In genomic region chr15:85303976-85304375, GRCm38 (mm10) we compare ENCODE assay signal across 24 mouse cellular contexts. TPM values are rescaled to one million over a fixed set of nuclear protein-coding genes. Genes with fewer than 3 reads are reported as not detected.
DNase-seq lines count a peak whose midpoint lies in the region; ATAC-seq lines count a peak whose summit lies in the region.
"Had no signal": no experiment of that assay in that cellular context is flagged by ENCODE, and none has a peak within 500 bp of the region (broad histone marks: within the 10 kb centered on the region; RNA-seq: fewer than 3 reads in every experiment).

No protein-coding gene starts in this region.

- H3K36me3 ChIP-seq in neural tube, embryonic 11.5 days (ENCODE audit: control insufficient read depth, insufficient read depth, low read length) = no peaks in the 10 kb centered on the region
- no peaks in the 10 kb centered on the region for H3K36me3 ChIP-seq in heart, embryonic 12.5 days
- H3K36me3 ChIP-seq: embryonic facial prominence, embryonic 10.5 days; embryonic facial prominence, embryonic 12.5 days; forebrain, embryonic 15.5 days; G1E had no signal

- H3K9me3 ChIP-seq in neural tube, embryonic 11.5 days (ENCODE audit: control insufficient read depth, low read length) = no peaks in the 10 kb centered on the region
- H3K9me3 ChIP-seq in heart, embryonic 12.5 days (replicated peaks) = peaks cover 9% of the 10 kb centered on the region; the same call in 1 of the 2 replicates
- H3K9me3 ChIP-seq: forebrain, embryonic 15.5 days had no signal

- no peak overlapping the region for H3K9ac ChIP-seq in neural tube, embryonic 11.5 days (ENCODE audit: low read length)
- no peak overlapping the region for H3K9ac ChIP-seq in heart, embryonic 12.5 days
- H3K9ac ChIP-seq: embryonic facial prominence, embryonic 12.5 days; forebrain, embryonic 13.5 days; forebrain, embryonic 15.5 days; forebrain, postnatal 0 days had no signal

- H3K4me1 ChIP-seq in neural tube, embryonic 11.5 days (ENCODE audit: control insufficient read depth, insufficient read depth, low read length) = no peaks in the 10 kb centered on the region; the same call in 1 of the 2 replicates
- H3K4me1 ChIP-seq in heart, embryonic 12.5 days (replicated peaks) = peaks cover under 1% of the 10 kb centered on the region
- H3K4me1 ChIP-seq: embryonic facial prominence, embryonic 12.5 days; forebrain, embryonic 13.5 days; forebrain, embryonic 15.5 days had no signal

- WGBS in neural tube, embryonic 11.5 days = 93% methylated on average over 4 of the region's 4 CpGs
- 88% methylated on average over 4 of the region's 4 CpGs for WGBS in heart, embryonic 12.5 days

- no peak overlapping the region for H3K4me2 ChIP-seq in neural tube, embryonic 11.5 days (ENCODE audit: low read depth)
- H3K4me2 ChIP-seq in heart, embryonic 12.5 days = no peak overlapping the region
- H3K4me2 ChIP-seq: embryonic facial prominence, embryonic 12.5 days; forebrain, embryonic 13.5 days; forebrain, embryonic 15.5 days had no signal

- DNase-seq in neural tube, embryonic 11.5 days (ENCODE audit: low spot score) = peak; percentile 5
- no peak for DNase-seq in neural tube, embryonic 10.5 days (ENCODE audit: extremely low spot score, low spot score)
- peak; percentile 87 for DNase-seq in R1 (ENCODE audit: low read depth, low spot score)
- DNase-seq in urinary bladder, postnatal 36 days (ENCODE audit: low spot score in 2 of 2) = no peak
- DNase-seq: adrenal gland, adult 8-10 months; adrenal gland, postnatal 14 days; adrenal gland, postnatal 36 days; B cell, adult 2 months; cerebellum, adult 11-12 months; cerebellum, adult 2 months; cerebellum, adult 9-10 months; cerebellum, postnatal 10 days; cerebellum, postnatal 25 days; forebrain, postnatal 0 days had no signal

- H3K4me3 ChIP-seq in neural tube, embryonic 11.5 days (ENCODE audit: low read depth, low read length) = no peak overlapping the region
- no peak overlapping the region for H3K4me3 ChIP-seq in heart, embryonic 12.5 days
- H3K4me3 ChIP-seq: embryonic facial prominence, embryonic 10.5 days; embryonic facial prominence, embryonic 12.5 days; forebrain, embryonic 13.5 days; forebrain, embryonic 15.5 days had no signal

- no peak overlapping the region for H3K27ac ChIP-seq in neural tube, embryonic 11.5 days (ENCODE audit: low read depth, low read length)
- no peak overlapping the region for H3K27ac ChIP-seq in heart, embryonic 12.5 days (ENCODE audit: poor library complexity, severe bottlenecking)
- H3K27ac ChIP-seq: embryonic facial prominence, embryonic 10.5 days; embryonic facial prominence, embryonic 12.5 days; forebrain, embryonic 13.5 days; forebrain, embryonic 15.5 days had no signal

- H3K27me3 ChIP-seq in neural tube, embryonic 11.5 days (ENCODE audit: control insufficient read depth, insufficient read depth, low read length) = no peaks in the 10 kb centered on the region
- H3K27me3 ChIP-seq in heart, embryonic 12.5 days (replicated peaks) = peaks cover 5% of the 10 kb centered on the region; the same call in 1 of the 2 replicates
- H3K27me3 ChIP-seq: CH12.LX; embryonic facial prominence, embryonic 12.5 days; forebrain, embryonic 13.5 days; forebrain, embryonic 15.5 days; Patski had no signal

- no peak for ATAC-seq in neural tube, embryonic 11.5 days (ENCODE audit: insufficient read depth, low FRiP score, low TSS enrichment)
- no peak for ATAC-seq in heart, embryonic 12.5 days (ENCODE audit: insufficient number of reproducible peaks, low FRiP score)
- ATAC-seq: activated CD4-positive, CD25-positive, alpha-beta regulatory T cell, adult 4 months; CD4-positive, CD25-positive, alpha-beta regulatory T cell, adult 4 months; forebrain, embryonic 13.5 days; forebrain, embryonic 15.5 days; forebrain, postnatal 0 days; Patski had no signal

RNA-seq across cellular contexts. Expression of gene Atxn10, which starts 32.1 kb away (rescaled TPM):
- 440 and 449 TPM in 2 replicates for polyA plus RNA-seq in neural tube, embryonic 11.5 days (2014; fragmentation: Nextera tagmentation; extraction: Ambion mirVana)
- 240 and 241 TPM in 2 replicates for polyA plus RNA-seq in heart, embryonic 12.5 days (2016; fragmentation: Nextera tagmentation; extraction: Ambion mirVana)

Comparison
In these comparisons a context has a peak if more than half of its experiments do, and no peak if none do; other contexts are left out.
1. DNase-seq: peak in neural tube, embryonic 11.5 days (single experiment) and R1 (single experiment); none in neural tube, embryonic 10.5 days (single experiment) and urinary bladder, postnatal 36 days (0 of 2).